Mouse (Mus musculus): Measurements from ENCODE around the gene Speer1.
"Not testable (repeated sequence)": the region's sequence is repeated elsewhere in the genome, so short reads cannot be mapped to it uniquely, and the experiment has no call there.

Gene Speer1

DNA sequence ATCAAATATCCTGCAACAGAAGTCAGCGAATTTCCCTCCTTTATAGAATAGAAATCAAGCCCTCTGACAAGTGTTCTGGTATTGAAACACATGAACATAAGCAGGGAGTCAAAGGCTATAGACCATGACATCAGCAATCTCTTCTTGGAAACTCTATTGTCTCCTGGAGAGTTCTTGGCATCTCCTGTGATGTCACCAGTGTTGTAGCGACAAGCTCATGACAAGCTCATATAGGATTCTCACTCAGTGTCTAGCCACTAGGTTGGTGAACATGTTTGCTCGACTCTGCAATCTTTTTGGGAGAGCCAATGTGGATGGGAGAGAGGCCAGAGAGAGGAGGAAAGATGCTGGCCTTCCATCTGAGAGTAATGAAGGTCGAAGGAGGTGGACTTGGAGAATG is at the start of gene Speer1:
Gene Speer1, plus strand, starts transcription at position 301 of the 400 bp plus-strand sequence.
- not testable (repeated sequence) for DNase-seq (ENCODE audit: low spot score in 2 of 2)
